Mouse (Mus musculus): ENCODE data around the gene P2rx4.

GRCm38 (mm10) chr5:122755620-122756019 is 48.3 kb downstream of the P2rx4 start:
- TF ChIP-seq POLR2A (IDR thresholded peaks at IDR 0.05; ENCODE audit: extremely low read depth, insufficient read depth, low read length) (no peak), CTCF (IDR thresholded peaks at IDR 0.05; ENCODE audit: low read depth, low read length) (no peak)

Measured in liver, adult 2 months (tissue).